Mouse (Mus musculus) left cerebral cortex, adult 2 months (tissue): ENCODE results near the gene Gpr152. TPM values are rescaled to one million over a fixed set of nuclear protein-coding genes. Genes with fewer than 3 reads are reported as not detected.

ENCODE experiments used
- DNase-seq, 2 experiments: peaks; one replicate each; pipeline ENCODE4 v3.0.0; 2021 to 2022; ENCODE audit warnings: low spot score in 2 of 2, mixed read lengths in 1 of 2; ENCODE audit errors: extremely low spot score in 1 of 2
- H3K27ac ChIP-seq: fragments of 200-600 bp; 2 replicates; pipeline ENCODE4 v1.8.1; 2022
- H3K4me3 ChIP-seq: fragments of 200-600 bp; 2 replicates; pipeline ENCODE4 v1.8.1; 2022
- CTCF ChIP-seq: fragments of 200-600 bp; IDR thresholded peaks from 2 replicates; pipeline ENCODE4 v1.8.1; 2022; ENCODE audit warnings: antibody characterized with exemption, mild to moderate bottlenecking, moderate library complexity
- intact Hi-C: fragments of 180-260 bp; cut with DNase I; formaldehyde crosslinking; loops from one replicate; pipeline ENCODE4 v1.15.1; 2025
- total RNA-seq, 2 experiments: library from RNA; stranded (reverse); gene quantifications; 2 replicates each; pipeline ENCODE4 v1.2.3; 2021

Gpr152 gene
- total RNA-seq, 2 experiments from 2014 or later, result not detected

GRCm38 (mm10) chr19:4148491-4148806 is 8.9 kb downstream of the Gpr152 start, which contains the start of gene Coro1b:
Gene Coro1b, plus strand, starts transcription at chr19:4148619.
- TF ChIP-seq CTCF, result no peak
- intact Hi-C loops, result no loop called here
- peak within 1 kb of the TSS; percentile 60 for H3K4me3 ChIP-seq
- H3K27ac ChIP-seq, result peak within 1 kb of the TSS; percentile 89
- peak; percentile 94 to 95 for DNase-seq

GRCm38 (mm10) chr19:4148819-4149218 is 9.2 kb downstream of the Gpr152 start:
- H3K4me3 ChIP-seq, result peak overlapping the region; percentile 60
- intact Hi-C loops, result no loop called here
- peak overlapping the region; percentile 89 for H3K27ac ChIP-seq
- no peak for DNase-seq
- no peak for TF ChIP-seq CTCF

- Histone ChIP-seq H3K4me3 (peak overlapping the region; percentile 60), H3K27ac (peak overlapping the region; percentile 89; the same call in 1 of the 2 replicates)
- intact Hi-C loops, result no loop called here
- DNase-seq, result no peak
- no peak for TF ChIP-seq CTCF
These were observed 9.7 kb downstream of the Gpr152 start for GRCm38 (mm10) chr19:4149283-4149682.

- no peak for TF ChIP-seq CTCF
- Histone ChIP-seq H3K27ac (no peak overlapping the region), H3K4me3 (peak overlapping the region; percentile 60; the same call in 1 of the 2 replicates)
- DNase-seq, result no peak
- intact Hi-C loops, result no loop called here
These were observed 10.3 kb downstream of the Gpr152 start for GRCm38 (mm10) chr19:4149764-4150461.

- Histone ChIP-seq H3K4me3 (no peak overlapping the region), H3K27ac (no peak overlapping the region)
- intact Hi-C loops, result no loop called here
- TF ChIP-seq CTCF, result no peak
- no peak for DNase-seq
These were observed 11.2 kb downstream of the Gpr152 start for GRCm38 (mm10) chr19:4150567-4151487.

GRCm38 (mm10) chr19:4151488-4151860 is 11.9 kb downstream of the Gpr152 start:
- Histone ChIP-seq H3K4me3 (no peak overlapping the region), H3K27ac (no peak overlapping the region)
- DNase-seq, result no peak
- no peak for TF ChIP-seq CTCF
- intact Hi-C loops, result no loop called here

GRCm38 (mm10) chr19:4151898-4152297 is 12.3 kb downstream of the Gpr152 start:
- H3K27ac ChIP-seq, result no peak overlapping the region
- TF ChIP-seq CTCF, result no peak

GRCm38 (mm10) chr19:4152445-4153231 is 13.1 kb downstream of the Gpr152 start:
- DNase-seq, result no peak
- TF ChIP-seq CTCF, result no peak
- no peak overlapping the region for H3K4me3 ChIP-seq
- peak overlapping the region; percentile 26; the same call in 1 of the 2 replicates for H3K27ac ChIP-seq
- intact Hi-C loops, result no loop called here

More at GRCm38 (mm10) chr19:4151898-4152297, 12.3 kb downstream of the Gpr152 start:
- intact Hi-C loops, result no loop called here
- no peak for DNase-seq
- H3K4me3 ChIP-seq, result no peak overlapping the region

- peak within 1 kb of the TSS; percentile 26; the same call in 1 of the 2 replicates for H3K27ac ChIP-seq
- H3K4me3 ChIP-seq, result no peak within 1 kb of the TSS
- DNase-seq, result no peak
- no peak for TF ChIP-seq CTCF
- intact Hi-C loops, result no loop called here
These were observed 13.7 kb downstream of the Gpr152 start, which contains the start of gene Ptprcap for GRCm38 (mm10) chr19:4153232-4153654. Gene Ptprcap, plus strand, starts transcription at chr19:4153604.

GRCm38 (mm10) chr19:4154437-4155222 is 15.0 kb downstream of the Gpr152 start:
- no peak for TF ChIP-seq CTCF
- DNase-seq, result no peak
- Histone ChIP-seq H3K4me3 (no peak overlapping the region), H3K27ac (no peak overlapping the region)
- intact Hi-C loops, result no loop called here
